Mouse (Mus musculus) heart, postnatal 10 days (tissue): Measurements from ENCODE around the gene Ano1. TPM values are rescaled to one million over a fixed set of nuclear protein-coding genes. Genes with fewer than 3 reads are reported as not detected.

Source experiments
- DNase-seq, 2 experiments: peaks; one replicate each; pipeline ENCODE4 v3.0.0; 2021
- intact Hi-C: fragments of 180-260 bp; cut with DNase I; formaldehyde crosslinking; loops from one replicate; pipeline ENCODE4 v1.15.1; 2025
- total RNA-seq, 2 experiments: library from RNA; stranded (reverse); gene quantifications; 2 replicates each; pipeline ENCODE4 v1.2.3; 2021

Gene Ano1
- total RNA-seq, 2 experiments from 2014 or later, result 18.9 to 24.6 TPM

DNA sequence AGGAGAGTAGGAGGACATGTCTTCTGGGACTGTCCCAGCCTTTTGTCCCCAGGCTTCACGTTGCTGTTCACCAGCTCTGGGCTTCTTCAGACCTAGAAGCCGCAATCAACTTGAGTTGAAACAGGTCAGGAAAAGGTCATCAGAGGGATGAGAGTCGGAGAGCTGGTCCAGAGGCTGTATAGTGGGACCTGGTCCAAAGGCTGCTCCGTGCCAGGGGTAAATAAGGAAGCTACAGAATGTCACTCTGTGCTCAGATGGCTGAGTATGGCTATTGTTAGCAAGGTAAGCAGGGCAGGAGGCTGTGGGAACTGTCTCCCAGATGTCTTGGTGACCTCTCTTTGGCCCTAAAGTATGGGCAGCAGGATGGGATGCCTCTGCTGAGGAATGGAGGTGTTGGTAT, 147.0 kb downstream of the Ano1 start:
- intact Hi-C loops, result no loop called here
- peak in 1 of 2 experiments; percentile 54 for DNase-seq

DNA sequence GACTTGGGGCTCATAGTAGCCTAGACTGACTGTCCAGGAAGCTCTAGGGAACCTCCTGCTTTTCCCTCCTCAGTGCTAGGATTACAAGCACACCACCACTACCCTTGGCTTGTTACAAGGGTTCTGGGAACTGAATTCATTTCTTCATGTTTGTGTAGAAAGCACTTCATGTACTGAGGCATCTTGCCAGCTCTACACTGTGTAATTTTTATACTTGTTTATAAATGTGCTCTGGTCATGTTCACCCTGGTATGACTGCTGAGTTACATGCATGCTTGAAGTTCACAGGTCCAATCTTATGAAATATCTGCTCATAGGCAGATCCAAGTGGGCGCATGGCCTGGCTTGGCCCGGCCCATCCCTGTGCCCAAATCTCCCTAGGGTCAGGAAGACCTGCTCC, 147.5 kb downstream of the Ano1 start:
- DNase-seq, result no peak
- intact Hi-C loops, result no loop called here

DNA sequence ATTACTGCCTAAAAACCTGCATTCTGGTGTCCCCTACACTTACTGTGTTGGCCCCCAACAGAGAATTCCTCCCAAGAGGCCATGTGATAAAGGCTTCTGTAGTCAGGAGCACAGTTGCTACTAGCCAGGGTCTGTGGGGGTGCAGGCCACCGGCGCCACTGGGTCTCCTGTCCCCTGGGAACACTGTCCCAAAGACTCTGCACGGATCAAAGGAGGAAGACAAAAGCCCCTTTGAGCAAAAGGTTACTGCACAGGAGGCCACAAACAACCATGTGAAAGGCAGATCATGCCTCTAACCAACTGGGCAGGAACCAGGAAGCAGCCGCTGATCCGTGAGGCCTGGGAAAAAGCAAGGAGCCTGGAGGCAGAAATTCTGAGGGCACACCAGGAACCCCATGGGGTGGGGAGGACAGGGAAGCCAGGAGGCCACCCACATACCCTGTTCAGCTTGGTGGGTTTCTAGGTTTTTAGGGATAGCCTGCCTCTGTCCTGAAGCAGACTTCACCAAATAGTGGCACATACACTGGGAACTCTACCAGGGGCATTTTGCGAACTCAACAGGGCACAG, 151.4 kb downstream of the Ano1 start:
- no peak for DNase-seq
- intact Hi-C loops, result no loop called here

DNA sequence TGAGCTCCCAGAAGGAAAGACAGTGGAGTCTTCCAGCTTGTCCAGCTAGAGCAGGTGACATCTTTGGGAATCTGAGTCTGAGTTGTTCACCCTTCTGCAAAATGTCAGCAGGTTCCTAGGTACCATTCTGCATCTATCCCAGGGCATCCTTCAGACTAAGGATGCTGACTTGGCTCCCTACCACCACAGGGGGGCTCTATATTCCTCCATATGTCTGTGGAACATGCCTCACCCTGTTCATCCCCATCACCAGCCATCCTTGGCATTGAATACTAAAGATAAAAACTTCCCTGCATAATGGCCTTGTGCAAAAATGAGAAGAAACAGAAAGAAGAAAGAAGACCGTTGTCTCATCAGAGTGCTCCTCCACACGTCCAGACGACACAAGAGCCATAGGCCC, 162.3 kb downstream of the Ano1 start:
- intact Hi-C loops, result no loop called here
- DNase-seq, result no peak

DNA sequence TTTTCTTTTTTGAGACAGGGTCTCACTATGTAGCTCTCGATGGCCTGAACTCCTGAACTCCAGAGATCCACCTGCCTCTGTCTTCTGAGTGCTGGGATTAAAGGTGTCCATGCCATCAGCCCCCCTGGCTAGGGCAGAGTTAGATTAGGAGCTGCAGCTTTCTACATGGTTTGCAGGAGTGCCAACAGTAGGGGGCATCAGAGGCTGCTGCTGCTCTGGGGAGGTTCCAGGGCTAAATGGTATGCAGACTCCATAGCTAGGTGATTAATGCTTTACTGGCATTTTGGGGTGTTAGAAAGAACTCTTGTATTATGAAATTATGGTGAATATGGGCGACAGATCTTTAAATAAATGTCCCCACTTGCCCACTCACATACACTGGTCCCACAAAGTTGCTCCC, 164.5 kb downstream of the Ano1 start:
- intact Hi-C loops, result loop anchor here (2.0 kb wide), 1 partner anchor 370 kb away; no protein-coding TSS in a partner anchor
- DNase-seq, result peak; percentile 51 to 65

DNA sequence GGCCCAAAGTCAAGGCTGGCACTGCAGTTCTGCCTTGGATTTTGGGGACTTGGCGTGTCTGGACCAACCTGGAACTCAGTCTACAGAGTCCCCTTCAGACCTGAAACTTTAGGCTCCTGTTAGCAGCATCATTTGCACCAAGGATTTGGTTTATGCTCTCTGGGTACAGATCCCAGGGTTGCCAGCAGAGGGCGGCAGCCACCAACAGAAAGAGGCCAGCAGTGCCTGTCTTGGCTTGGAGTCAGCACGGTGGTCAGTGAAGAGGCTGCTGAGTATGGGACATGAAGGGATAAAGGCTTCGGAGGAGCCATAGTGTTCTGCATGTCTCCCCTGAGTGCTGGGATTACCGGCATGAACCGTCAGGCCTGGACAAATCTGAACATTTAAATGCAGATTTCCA, 166.1 kb downstream of the Ano1 start:
- intact Hi-C loops, result loop anchor here (1.0 to 2.0 kb wide), 3 partner anchors 191 to 369 kb away; no protein-coding TSS in a partner anchor
- DNase-seq, result peak; percentile 75 to 89

DNA sequence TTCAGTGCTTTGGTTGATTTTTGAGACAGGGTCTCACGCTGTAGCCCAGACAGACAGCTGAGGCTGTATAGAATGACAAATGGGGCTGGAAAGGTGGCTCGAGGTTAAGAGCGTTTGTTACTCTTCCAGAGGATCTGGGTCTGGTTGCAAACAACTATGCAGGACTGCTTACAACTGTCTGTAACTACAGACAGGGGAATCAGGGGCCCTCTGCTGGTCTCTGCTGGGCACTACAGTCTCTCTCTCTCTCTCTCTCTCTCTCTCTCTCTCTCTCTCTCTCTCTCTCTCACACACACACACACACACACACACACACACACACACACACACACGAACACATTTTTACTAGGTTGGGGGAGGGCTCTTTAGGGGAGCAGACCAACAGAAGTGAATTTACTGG, 168.2 kb downstream of the Ano1 start:
- peak; percentile 52 to 62 for DNase-seq
- intact Hi-C loops, result loop anchor here (1.0 to 2.0 kb wide), 2 partner anchors 311 to 323 kb away; no protein-coding TSS in a partner anchor

DNA sequence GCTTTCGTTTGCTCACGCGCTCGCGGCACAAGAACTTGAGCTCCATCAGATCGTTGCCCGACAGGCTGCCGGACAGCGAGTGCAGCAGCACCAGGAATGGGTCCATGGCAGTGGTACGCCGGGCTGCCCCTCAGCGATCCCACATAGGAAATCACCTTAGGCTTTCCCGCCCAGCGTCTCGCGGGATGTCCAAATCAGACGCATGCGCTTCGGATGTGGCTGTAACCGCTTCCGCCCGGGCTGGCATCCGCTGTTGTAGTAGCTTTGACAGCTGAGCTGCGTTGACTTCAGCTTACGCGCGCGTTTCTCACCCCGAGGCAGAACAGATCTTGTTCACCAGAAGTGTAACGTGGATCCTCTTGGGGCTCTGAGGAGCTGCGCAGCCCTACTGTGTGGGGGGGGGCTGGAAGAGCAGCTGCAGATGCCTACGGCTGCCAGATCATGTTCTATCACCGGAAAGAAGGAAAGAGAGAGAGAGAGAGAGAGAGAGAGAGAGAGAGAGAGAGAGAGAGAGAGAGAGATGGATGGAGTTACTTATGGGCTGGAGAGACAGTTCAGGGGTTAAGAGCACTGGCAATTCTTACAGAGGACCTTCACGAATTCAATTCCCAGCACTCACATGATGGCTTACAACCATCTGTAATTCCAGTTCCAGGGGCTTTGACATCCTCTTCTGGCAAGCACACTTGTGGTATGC, 169.3 kb downstream of the Ano1 start, which contains the start of gene Fadd:
Gene Fadd (minus strand): TSS at position 180 of the 697 bp plus-strand sequence.
- intact Hi-C loops, result no loop called here
- DNase-seq, result peak; percentile 98 to 99

DNA sequence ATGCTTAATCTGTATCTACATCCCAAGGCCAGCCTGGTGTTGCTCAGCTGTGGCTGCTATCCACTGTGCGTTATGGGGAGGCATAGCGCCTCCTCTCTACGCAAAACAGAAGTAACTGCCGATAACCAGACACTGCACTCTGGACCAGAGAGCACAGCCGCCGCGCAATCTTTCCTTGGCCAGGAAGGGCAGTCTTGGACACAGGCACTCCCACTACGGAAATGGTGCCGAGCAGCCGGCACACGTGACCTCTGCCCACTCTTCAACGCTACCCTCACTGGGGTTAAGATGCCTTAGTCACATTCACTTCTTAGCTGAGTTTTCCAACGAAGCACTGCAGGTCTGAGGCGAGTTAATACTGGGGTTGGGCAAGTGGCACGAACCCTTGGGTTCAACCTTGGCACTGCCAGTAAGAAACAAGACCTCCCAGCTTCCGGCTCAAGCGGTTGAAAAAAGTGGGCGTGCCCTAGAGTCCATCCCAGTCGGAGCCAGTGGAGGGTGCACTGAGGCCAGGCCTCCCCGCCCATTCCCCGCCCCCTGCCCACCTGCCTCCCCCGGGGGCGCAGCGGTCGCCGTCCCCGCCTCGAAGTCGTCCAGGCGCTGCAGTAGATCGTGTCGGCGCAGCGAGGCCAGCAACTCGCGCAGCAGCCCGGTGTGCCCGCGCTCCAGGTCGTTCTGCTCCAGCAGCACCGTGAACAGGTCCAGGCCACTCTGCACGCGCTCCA, 170.1 kb downstream of the Ano1 start:
- intact Hi-C loops, result no loop called here
- peak; percentile 91 to 92 for DNase-seq

DNA sequence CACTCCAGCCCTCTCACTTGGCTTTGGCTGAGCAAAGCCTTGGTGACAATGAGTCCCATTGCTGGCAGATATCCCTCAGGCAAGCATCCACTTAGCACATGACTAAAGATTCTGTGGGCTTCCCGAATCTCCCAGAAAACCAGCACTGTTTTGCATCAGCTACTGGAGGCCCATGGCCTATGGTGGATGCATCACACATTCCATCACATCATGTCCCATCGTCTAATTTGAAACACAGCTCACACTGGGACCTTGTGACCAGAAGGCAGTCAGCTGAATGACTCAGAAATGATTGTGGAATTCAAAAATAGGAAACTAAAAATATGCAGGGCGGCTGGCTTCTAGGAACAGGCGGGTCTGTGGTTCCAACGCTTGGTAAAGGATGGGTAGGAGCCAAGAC, 173.9 kb downstream of the Ano1 start:
- intact Hi-C loops, result loop anchor here (2.0 to 5.0 kb wide), 2 partner anchors 23 to 36 kb away; no protein-coding TSS in a partner anchor
- peak; percentile 59 to 81 for DNase-seq

DNA sequence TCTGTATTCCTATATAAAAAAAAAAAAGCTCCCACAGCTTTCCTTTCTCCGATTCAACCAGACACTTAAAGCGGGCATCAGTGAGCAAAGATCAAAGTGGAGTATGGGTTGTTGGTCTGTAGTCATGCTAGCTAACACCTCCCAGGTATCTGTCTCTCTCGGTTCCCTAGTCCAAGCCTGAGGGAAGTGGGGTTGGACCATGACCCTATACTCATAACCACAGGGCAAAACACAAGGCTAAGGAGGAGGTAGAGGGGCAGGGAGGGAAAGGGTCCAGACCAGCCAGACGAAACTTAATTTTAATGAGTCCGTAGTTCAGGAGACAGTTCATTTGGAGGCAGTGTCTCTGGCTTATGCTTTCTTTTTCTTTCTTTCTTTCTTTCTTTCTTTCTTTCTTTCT, 179.5 kb downstream of the Ano1 start:
- intact Hi-C loops, result no loop called here
- no peak for DNase-seq

DNA sequence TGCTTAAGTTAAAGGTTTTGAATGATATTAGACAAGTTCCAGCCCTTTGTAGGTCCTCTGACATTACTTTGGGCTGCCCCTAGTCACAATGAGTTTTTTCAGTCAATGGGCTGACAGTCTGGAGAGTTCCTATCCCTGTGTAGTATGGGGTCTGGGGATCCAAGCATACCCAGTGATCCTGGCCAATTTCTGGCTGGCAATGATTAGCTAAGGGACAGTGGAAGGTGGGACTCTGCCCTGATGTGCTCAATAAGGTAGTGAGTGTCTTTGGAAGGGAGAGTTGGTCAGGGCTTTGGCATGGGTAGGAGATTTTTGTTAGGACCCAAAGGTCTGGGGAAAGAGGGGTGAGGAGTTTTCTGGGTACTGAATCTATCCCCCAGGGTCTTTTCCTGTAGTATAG, 180.2 kb downstream of the Ano1 start:
- DNase-seq, result no peak
- intact Hi-C loops, result no loop called here

DNA sequence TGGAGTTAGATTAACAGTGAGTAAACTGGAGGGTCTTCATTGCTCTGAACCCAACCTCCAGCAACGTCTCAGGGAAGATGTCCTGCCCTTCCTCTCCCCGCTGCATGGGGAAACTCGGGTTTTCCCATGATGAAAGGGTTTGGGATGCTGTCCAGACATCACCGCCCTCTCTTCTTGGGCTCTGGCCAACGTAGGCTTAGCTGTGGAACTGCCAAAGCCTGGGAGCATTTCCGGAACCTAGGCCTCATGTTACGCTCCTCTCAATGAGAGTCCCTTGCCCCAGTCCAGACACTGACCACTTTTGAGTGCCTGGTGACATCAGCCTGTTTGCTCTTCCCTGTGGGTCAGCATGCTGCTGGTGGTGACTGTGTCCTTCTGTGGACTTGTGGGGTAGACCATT, 182.3 kb downstream of the Ano1 start:
- DNase-seq, result peak; percentile 86 to 90
- intact Hi-C loops, result no loop called here

DNA sequence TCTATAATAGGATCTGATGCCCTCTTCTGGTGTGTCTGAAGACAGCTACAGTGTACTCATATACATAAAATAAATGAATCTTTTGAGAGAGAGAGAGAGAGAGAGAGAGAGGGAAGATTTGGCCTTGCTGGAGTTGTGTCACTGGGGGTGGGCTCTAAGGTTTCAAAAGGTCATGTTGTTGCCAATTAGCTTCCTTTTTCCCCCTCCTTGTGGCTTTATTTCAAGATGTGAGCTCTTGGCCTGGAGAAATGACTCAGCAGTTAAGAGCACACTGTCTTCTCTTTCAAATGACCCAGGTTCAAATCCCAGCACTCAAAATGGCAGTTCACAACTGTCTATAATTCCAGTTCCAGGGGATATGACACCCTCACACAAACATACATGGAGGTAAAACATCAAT, 183.7 kb downstream of the Ano1 start:
- DNase-seq, result no peak

DNA sequence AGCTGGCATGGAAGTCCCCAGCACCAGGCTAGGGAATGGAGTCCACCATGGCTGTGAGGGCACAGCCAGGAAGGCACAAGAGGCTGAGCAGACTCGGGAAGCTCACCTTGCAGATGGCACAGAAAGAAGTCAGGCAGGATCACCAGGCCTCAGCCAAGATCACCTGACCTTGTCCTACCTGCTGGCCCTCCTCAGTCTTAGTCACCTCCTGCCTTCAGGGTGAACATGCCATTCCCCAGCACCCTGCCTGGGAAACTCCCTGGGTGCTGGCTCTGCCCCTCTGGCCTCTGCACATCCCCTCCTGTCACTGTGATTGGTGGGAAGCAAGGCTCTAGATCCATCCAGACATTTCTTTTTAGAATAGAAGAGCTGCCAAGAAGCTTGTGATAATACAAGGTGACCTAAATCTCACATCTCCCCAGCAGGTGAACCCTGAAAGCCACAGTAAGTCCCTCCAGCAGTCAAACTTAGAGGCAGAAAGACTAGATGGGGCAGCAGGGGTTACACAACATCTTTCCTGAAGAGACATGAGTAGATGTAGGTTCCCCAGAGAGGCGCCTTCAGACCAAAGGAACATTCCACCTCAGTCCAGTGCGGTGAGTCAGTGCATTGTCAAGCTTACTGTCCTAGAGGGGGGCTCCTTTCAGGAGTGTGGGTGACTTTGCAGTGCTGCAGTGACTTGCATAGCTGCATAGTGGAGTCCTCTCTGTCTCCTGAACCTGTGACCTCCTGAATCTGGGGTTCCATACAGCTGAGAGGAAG, 184.7 kb downstream of the Ano1 start:
- DNase-seq, result no peak
- intact Hi-C loops, result no loop called here

More for the DNA sequence above, 183.7 kb downstream of the Ano1 start:
- intact Hi-C loops, result no loop called here

DNA sequence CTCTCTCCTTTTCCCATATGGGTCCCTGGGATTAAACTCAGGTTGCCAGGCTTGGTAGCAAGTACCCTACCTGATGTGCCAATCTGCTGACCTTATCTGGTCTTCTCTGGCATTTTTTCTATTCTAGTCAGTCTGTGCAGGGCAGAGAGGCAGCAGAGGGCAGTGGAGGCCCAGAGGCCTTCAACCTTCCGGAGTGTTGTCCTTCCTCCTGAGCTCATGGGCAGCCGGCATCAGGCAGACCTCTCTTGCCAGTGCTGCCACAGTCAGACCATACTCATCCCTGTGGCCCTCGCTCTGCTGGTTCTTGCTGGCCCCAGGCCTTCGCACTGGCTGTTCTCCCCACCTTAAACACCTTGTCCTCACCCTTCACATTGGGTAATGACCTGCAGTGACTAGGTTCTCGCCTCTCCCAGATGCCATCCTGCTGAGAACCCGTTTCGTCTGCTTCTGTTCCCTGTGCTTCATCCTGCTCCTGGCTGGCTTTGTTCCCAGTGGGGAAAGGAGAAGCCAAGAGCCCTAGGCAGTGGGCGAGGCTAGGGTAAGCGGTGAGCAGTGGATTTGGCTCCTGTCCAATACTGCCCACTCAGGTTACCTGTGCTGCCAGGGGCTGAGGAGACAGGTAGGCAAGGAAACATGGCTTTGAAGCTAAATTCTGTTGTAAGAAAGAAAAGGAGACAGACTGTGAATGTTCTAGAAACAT, 188.2 kb downstream of the Ano1 start:
- intact Hi-C loops, result no loop called here
- DNase-seq, result no peak

DNA sequence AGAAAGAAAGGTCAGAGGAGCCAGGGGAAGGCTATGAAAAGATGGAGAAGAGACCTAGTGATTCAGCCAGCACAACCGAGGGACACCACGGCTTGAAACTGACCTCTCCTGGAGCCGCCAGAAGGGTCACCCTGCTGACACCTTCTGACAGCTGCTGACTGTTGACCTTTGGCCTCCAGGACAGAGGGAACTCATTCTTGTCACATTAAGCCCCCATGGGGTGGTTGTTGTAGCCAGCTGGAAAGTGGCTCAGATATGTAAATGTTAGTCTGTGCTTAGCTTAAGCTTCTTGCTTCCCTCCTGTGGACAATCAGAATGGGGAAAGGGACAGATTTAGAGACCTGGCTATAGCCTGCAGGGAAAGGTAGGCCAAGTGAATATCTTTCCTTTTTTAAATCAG, 189.8 kb downstream of the Ano1 start:
- intact Hi-C loops, result no loop called here
- no peak for DNase-seq

DNA sequence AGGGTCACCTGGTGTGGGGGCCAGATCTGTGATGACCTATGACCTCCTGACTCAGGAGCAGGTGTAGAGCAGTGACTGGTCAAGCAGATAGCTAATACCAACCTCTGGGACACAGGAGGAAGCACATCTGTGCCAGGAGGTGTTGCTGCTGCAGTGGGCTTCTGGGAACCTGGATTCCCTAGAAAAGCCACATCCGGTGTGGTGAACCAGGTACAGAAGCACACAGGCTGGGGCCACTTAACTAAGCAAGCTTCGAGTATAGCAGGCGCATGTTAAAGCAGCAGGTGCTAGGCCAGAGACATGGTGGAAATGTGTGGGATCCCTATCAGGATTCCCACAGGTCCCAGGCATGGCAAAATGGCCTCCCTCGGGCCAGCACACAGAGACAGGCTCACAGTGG, 191.2 kb downstream of the Ano1 start:
- intact Hi-C loops, result no loop called here
- DNase-seq, result no peak

DNA sequence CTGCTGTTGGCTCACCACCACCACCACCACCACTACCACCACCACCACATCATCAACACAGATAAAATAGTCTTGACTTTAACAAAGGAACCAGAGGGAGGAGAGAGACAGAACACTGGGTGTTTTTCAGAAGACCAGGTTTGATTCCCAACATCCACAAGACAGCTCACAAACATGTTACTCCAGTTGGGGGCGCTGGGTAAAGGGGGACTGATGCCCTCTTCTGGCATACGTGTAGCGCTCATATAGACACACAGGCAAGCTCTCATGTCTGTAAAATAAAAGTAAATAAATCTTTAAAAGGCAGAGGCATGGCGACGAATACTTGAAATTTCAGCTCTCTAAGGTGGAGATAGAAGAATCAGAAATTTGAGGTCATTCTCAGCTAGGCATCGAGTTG, 193.2 kb downstream of the Ano1 start:
- intact Hi-C loops, result no loop called here
- DNase-seq, result no peak

DNA sequence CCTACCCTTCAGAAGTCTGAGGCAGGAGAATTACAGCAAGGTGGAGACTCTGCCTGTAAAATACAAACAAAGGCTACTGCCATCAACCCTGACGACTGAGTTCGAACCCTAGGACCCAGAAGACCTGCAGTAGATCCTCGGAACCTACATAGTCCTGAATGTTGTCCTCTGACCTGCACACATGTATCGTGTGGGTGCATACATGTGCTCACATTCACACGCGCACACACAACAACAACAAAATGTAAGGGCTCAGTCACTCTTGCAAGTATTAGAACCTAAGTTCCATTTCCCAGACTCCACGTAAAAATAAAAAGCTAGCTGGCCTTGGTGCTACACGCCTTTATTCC, 197.7 kb downstream of the Ano1 start:
- DNase-seq, result no peak
- intact Hi-C loops, result loop anchor here (2.0 kb wide), 1 partner anchor 23 kb away; no protein-coding TSS in a partner anchor
